Mouse (Mus musculus): ENCODE data around the gene Jmjd8.
"Not testable (repeated sequence)": the region's sequence is repeated elsewhere in the genome, so short reads cannot be mapped to it uniquely, and the experiment has no call there.

Gene Jmjd8

GRCm38 (mm10) chr17:25863681-25864080, 35.0 kb downstream of the Jmjd8 start:
- no peak for DNase-seq

DNA sequence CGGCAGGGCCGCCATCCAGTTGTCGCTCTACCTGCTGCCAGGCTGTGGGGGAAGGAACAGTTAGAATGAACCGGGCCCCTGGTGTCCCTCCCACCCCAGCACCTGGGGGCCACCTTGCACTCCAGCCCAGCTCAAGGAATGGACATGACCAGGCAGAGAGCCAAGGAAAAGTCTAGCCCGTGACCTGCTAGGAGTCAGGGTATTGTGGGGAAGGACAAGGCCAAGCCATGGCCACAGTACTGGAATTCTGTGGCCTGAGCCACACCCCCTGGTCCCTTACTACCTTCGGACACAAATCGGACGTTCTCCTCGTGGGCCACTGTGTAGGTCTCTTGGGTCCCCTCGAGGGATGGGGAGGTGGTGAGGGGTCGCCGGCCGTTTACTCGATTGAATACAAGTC, 35.6 kb downstream of the Jmjd8 start:
- DNase-seq: no peak

DNA sequence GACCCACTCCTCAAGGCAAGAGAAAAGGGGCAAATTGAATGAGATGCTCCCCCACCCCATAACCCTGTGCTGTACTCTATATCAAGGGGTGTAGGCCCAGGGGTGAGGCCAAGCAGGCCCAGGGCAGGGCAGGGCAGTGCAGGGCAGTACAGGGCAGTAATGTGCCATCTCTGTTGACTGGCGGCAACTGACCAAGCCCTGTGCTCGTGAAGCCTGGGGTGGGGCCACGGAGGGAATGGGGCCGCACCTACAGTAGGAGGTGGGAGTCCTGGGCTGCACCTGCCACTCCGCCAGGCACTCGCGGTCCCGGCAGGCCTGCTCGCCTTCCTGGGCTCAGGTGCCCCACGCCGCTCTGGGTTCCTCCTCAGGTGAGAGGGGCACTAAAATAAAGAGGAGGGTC, 36.6 kb downstream of the Jmjd8 start:
- no peak for DNase-seq

DNA sequence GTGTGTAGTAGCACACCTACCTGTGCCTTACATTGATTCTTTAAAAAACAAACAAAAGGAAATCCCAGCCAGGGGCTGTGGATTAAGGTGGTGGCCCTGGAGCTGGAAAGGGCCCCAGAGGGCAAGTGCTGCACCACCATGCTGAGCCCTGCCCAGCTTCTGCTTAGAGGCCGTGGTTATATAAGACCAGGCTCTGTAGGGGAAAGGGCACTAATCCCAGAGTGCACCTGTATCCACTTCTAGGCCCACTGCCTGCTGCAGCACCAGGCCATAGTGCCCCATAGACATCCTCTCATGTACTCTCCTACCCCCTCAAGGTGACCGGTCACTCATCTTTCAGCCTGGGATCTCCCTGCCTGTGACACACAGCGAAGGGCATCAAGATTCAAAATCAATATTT, 37.5 kb downstream of the Jmjd8 start:
- DNase-seq: no peak

- no peak for DNase-seq
Measured at GRCm38 (mm10) chr17:25867509-25867835, 38.8 kb downstream of the Jmjd8 start.

GRCm38 (mm10) chr17:25867836-25868600, 39.4 kb downstream of the Jmjd8 start:
- DNase-seq: peak; percentile 57

GRCm38 (mm10) chr17:25868601-25869191, 40.0 kb downstream of the Jmjd8 start, which contains the start of gene Mcrip2:
Mcrip2 (minus strand) TSS chr17:25868764.
- DNase-seq: peak; percentile 87

DNA sequence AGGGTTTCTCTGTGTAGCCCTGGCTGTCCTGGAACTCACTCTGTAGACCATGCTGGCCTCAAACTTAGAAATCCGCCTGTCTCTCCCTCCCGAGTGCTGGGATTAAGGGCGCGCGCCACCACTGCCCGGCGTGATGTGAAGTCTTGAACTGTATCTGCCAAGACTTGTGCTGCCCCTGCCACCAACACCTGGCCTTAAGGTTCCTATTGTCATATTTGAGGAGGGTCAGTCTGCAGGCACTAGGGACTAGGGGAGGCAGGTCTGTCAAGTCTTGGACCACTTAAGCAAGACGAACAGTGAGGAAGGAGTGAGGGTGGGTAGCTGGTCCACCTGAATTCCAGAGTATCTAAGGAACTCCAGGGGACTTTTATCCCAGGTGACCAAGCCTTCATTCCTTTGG, 40.8 kb downstream of the Jmjd8 start:
- DNase-seq: no peak

GRCm38 (mm10) chr17:25869954-25870353, 41.3 kb downstream of the Jmjd8 start:
- no peak for DNase-seq

DNA sequence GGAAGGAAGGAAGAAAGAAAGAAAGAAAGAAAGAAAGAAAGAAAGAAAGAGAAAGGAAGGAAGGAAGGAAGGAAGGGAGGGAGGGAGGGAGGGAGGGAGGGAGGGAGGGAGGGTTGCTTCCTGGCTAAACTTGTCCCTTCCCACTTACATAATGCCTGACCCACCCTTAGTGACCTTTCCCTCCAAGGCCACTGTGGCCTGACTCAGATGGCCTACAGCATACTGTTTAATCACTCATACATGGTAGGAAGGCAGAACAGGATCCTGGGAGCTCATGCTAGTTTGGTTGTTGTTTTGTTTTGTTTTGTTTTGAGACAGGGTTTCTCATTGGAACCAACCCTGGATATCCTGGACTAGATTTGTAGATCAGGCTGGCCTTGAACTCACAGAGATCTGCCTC, 42.9 kb downstream of the Jmjd8 start:
- not testable (repeated sequence) for DNase-seq

- no peak for DNase-seq
Measured at GRCm38 (mm10) chr17:25872676-25873075, 44.0 kb downstream of the Jmjd8 start.

GRCm38 (mm10) chr17:25873405-25874147, 44.9 kb downstream of the Jmjd8 start:
- no peak for DNase-seq

- no peak for DNase-seq
Measured at GRCm38 (mm10) chr17:25874148-25874720, 45.6 kb downstream of the Jmjd8 start.

DNA sequence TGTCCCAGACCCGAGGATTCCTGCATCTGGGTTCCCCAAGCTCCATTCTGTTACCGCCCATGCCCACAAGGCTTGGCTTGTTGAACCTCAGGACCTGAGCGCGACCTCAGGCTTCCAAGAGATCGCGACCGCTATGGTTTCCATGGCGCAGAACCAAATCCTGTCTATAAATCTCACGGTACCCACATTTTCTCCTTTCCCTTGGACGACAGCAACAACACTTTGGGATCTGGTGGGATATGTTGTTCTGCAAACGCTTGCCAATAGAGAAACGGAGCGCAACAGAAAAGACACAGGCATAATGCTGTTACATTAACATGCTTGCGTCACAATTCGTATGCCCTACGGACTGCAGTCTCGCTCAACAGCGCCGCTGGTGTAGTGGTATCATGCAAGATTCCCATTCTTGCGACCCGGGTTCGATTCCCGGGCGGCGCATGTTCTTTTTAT, 46.1 kb downstream of the Jmjd8 start, which contains the start of gene Mettl26:
Gene Mettl26 (plus strand): TSS at position 354 of the 450 bp plus-strand sequence.
- DNase-seq: peak; percentile 91

DNA sequence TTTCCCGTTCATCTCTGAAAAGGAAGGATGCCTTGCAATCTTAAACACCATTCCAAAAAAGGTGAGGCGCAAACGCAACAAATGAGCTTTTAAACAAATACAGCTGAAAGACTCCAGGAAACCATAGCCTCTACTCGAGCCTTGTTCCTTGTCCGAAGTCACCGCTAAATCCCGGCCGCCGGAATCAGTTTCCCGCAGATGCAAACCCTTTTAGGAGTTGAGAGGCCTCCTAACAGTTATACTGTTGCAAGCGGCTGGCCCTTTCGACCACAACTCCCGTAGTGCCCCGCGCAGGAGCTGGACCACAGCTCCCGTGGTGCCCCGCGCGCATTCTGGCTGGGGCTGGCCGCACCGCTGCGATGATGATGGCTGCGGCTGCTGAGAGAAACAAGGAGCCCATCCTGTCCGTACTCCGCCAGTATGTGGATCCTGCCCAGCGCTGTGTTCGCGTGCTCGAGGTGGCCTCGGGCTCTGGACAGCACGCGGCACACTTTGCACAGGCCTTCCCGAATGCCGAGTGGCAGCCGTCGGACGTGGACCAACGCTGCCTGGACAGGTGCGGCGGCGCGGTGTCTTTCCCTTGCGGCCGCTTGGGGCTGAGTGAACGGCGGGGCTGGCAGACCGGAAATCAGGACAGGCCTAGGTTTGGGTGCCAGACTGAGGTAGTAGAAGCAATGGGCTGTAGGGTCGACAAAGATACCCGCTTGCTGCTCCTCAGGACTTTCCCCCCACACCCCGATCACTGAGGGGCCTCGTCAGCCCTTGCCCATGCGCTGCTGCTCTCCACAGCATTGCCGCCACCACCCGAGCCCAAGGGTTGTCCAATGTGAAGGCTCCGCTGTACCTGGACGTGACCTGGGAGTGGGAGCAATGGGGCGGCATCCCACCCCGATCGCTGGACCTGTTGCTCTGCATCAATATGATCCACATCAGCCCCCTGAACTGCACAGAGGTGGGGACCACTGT, 46.8 kb downstream of the Jmjd8 start:
- peak; percentile 92 for DNase-seq

GRCm38 (mm10) chr17:25876347-25876915, 47.8 kb downstream of the Jmjd8 start:
- DNase-seq: no peak

GRCm38 (mm10) chr17:25877025-25877424, 48.4 kb downstream of the Jmjd8 start:
- DNase-seq: no peak

DNA sequence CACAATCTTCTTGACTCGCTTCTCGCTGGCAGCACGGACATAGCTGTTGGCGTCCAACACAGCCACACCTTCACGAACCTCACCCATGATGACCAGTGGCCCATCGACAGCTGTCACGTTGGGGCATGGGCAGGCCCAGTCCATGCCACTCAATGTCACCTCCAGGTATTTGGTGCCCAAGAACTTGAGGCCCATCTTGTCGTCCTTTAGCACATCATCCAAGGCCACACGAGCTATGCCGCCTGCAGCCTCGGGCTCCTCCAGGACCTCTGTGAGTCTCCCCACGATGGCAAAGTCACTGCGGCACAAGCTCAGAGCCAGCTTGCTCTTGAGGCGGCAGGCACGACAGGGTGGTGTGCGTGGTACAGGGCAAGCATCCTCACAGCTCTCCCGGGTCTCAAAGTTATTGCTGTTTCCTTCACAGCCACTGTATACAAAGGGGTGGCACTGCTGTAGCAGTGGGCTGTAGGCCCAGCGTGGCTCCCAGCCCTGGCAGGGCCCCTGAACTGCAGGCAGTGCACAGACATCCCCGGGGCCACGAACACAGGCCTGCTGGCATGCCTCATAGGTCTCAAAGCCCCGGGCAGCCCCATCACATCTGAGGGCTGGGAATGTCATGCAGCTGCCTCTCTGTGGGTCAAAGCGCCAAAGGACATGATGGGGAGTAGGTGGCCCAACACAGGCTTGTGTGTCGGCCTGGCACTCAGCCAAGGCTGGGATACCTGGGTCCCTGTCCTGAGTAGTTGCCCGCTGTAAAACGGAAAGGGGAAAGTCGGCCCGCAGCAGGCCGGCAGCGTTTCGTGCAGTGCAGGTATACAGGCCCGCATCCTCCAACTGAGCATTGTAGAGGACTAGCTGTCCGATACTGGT, 49.3 kb downstream of the Jmjd8 start:
- no peak for DNase-seq

GRCm38 (mm10) chr17:25878611-25879180, 50.0 kb downstream of the Jmjd8 start:
- DNase-seq: no peak

GRCm38 (mm10) chr17:25879261-25879660, 50.6 kb downstream of the Jmjd8 start:
- DNase-seq: no peak
